8 mouse cellular contexts compared by ENCODE assay signal in the genomic region with DNA sequence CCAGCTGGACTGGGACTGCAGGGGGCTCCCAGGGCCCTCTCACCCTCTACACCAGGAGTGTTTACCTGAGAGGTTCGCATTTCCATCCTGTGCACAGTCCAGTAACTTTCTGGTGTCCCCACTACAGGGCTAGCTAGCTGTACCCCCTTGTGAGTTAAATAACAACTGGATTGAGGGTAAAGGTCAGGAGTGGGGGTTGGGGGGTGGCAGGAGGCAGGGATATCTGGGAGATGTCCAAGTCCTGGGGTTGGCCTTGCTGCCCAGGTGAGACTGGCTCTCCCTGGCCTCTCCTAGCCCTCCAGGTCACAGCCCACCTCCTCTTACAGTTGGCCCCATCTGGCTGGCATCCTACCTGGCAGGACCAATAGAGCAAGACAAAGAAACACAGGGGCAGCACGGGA. TPM values are rescaled to one million over a fixed set of nuclear protein-coding genes. Genes with fewer than 3 reads are reported as not detected.
DNase-seq lines count a peak whose midpoint lies in the region; ATAC-seq and TF ChIP-seq lines count a peak whose summit lies in the region.

A gene (minus strand): TSS at position 125 of the 401 bp plus-strand sequence.

- 30% methylated on average over 2 of the region's 2 CpGs for WGBS in kidney, postnatal 0 days
- 67% methylated on average over 2 of the region's 2 CpGs for WGBS in midbrain, embryonic 16.5 days

- H3K36me3 ChIP-seq in kidney, postnatal 0 days (ENCODE audit: insufficient read depth, low read length) = peaks cover 39% of the 10 kb centered on the region
- H3K36me3 ChIP-seq in midbrain, embryonic 16.5 days (ENCODE audit: control insufficient read depth, insufficient read depth, low read length) = peaks cover 26% of the 10 kb centered on the region

- H3K4me1 ChIP-seq in kidney, postnatal 0 days (replicated peaks; ENCODE audit: insufficient read depth, low read length) = 0 out of 2 replicates have a peak, but pooled peaks cover 3% of the 10 kb centered on the region
- H3K4me1 ChIP-seq in midbrain, embryonic 16.5 days (ENCODE audit: control insufficient read depth, insufficient read depth, low read length) = no peaks in the 10 kb centered on the region

- no peak within 1 kb of the TSS for H3K4me2 ChIP-seq in kidney, postnatal 0 days (ENCODE audit: low read length)
- H3K4me2 ChIP-seq in midbrain, embryonic 16.5 days (ENCODE audit: low read length) = no peak within 1 kb of the TSS

- no peak for TF ChIP-seq CTCF in kidney, postnatal 0 days (IDR thresholded peaks at IDR 0.05; ENCODE audit: low read depth)

- H3K4me3 ChIP-seq in kidney, postnatal 0 days (replicated peaks; ENCODE audit: low read depth, low read length) = no peak within 1 kb of the TSS
- H3K4me3 ChIP-seq in midbrain, embryonic 16.5 days (ENCODE audit: low read depth, low read length) = no peak within 1 kb of the TSS

- H3K27ac ChIP-seq in kidney, postnatal 0 days = peak within 1 kb of the TSS; percentile 66
- H3K27ac ChIP-seq in midbrain, embryonic 16.5 days (ENCODE audit: low read length) = no peak within 1 kb of the TSS

- peak; percentile 15; the same call in 1 of the 2 replicates for ATAC-seq in kidney, postnatal 0 days (replicated peaks; ENCODE audit: low FRiP score, low read depth)
- no peak for ATAC-seq in midbrain, embryonic 16.5 days

- no peaks in the 10 kb centered on the region for H3K9me3 ChIP-seq in kidney, postnatal 0 days (replicated peaks; ENCODE audit: low read length)
- no peaks in the 10 kb centered on the region for H3K9me3 ChIP-seq in midbrain, embryonic 16.5 days (replicated peaks; ENCODE audit: control insufficient read depth, low read length, poor library complexity, severe bottlenecking)

- no peak within 1 kb of the TSS for H3K9ac ChIP-seq in kidney, postnatal 0 days (ENCODE audit: low read depth, low read length)
- H3K9ac ChIP-seq in midbrain, embryonic 16.5 days (ENCODE audit: low read depth, low read length) = no peak within 1 kb of the TSS

- DNase-seq in adrenal gland, adult 8-10 months = no peak
- DNase-seq in adrenal gland, adult 18-20 months (ENCODE audit: low spot score in 2 of 2) = no peak
- no peak for DNase-seq in urinary bladder, adult 2 months (ENCODE audit: low spot score)
- DNase-seq in urinary bladder, postnatal 4 days (ENCODE audit: low spot score in 2 of 2) = no peak
- no peak for DNase-seq in kidney, postnatal 0 days (ENCODE audit: low spot score)
- DNase-seq in embryo, embryonic 9.5 days (ENCODE audit: extremely low spot score) = no peak
- DNase-seq in cerebellum, adult 11 months = no peak

- H3K27me3 ChIP-seq in kidney, postnatal 0 days (ENCODE audit: insufficient read depth, low read length) = no peaks in the 10 kb centered on the region
- H3K27me3 ChIP-seq in midbrain, embryonic 16.5 days (ENCODE audit: control insufficient read depth, insufficient read depth, low read depth, low read length) = no peaks in the 10 kb centered on the region

RNA-seq across cellular contexts. Expression of the gene that starts here (rescaled TPM):
- 10 to 100 TPM; 10.8 to 22.2 (median 18.7) TPM for total RNA-seq in adrenal gland, adult 8-10 months (2022)
- total RNA-seq in adrenal gland, adult 18-20 months (2021) = 10 to 100 TPM in 1 of 2 experiments, 1 to 10 TPM in 1; 8.2 to 10.3 TPM
- 29.4 and 36.3 TPM in 2 replicates for polyA plus RNA-seq in urinary bladder, adult 2 months (2012; rRNA removed)
- 36.1 and 36.2 TPM in 2 replicates for polyA plus RNA-seq in kidney, postnatal 0 days (2015; fragmentation: Nextera tagmentation; extraction: Ambion mirVana)
- polyA plus RNA-seq in midbrain, embryonic 16.5 days (2015; fragmentation: Nextera tagmentation; extraction: Ambion mirVana) = 21.1 and 23.5 TPM in 2 replicates
